Mouse (Mus musculus): ENCODE results near the gene Gm21921. TPM values are rescaled to one million over a fixed set of nuclear protein-coding genes. Genes with fewer than 3 reads are reported as not detected.
"Not testable (repeated sequence)": the region's sequence is repeated elsewhere in the genome, so short reads cannot be mapped to it uniquely, and the experiment has no call there.

Gm21921 gene
- not detected for total RNA-seq (2021)
- long read RNA-seq, experiment 1 = 0 reads
- long read RNA-seq, experiment 2 = 0 reads

DNA sequence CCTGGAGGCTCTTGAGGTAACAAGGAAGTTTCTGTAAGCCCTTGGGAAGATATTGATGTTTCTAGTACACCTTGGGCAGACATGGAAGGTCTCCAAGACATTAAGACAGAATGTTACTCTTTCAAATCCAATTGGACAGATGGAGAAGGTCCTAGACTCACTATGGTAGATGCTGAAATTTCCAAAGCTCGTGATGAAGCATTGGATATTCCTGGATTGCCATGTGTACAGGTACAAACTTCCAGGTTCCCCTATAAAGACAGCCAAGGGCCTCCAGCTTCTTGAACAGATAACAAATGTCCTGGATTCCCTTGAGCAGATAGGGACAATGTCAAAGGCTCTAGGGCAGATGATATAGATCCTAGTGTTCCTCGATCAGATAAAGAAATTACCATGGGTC, at the start of gene Gm21921:
Gm21921 (minus strand) TSS at position 101 of the 400 bp plus-strand sequence.
- DNase-seq; intact Hi-C loops (cut with DNase I; ENCODE audit: low total_unique reads): not testable (repeated sequence)
